Mouse (Mus musculus) T-helper 17 cell (primary cell): ENCODE results near the gene Gm10717.
"Not testable (repeated sequence)": the region's sequence is repeated elsewhere in the genome, so short reads cannot be mapped to it uniquely, and the experiment has no call there.

Experiments used
- in situ Hi-C, 2 experiments: fragments of 300-600 bp; cut with MboI, MseI; formaldehyde crosslinking; loops; 1 replicate in 1 of 2; 2 replicates in 1 of 2; pipeline ENCODE4 v1.15.1; 2025; ENCODE audit warnings: high pct_unique_total_duplicates in 2 of 2

The Gm10717 gene

DNA sequence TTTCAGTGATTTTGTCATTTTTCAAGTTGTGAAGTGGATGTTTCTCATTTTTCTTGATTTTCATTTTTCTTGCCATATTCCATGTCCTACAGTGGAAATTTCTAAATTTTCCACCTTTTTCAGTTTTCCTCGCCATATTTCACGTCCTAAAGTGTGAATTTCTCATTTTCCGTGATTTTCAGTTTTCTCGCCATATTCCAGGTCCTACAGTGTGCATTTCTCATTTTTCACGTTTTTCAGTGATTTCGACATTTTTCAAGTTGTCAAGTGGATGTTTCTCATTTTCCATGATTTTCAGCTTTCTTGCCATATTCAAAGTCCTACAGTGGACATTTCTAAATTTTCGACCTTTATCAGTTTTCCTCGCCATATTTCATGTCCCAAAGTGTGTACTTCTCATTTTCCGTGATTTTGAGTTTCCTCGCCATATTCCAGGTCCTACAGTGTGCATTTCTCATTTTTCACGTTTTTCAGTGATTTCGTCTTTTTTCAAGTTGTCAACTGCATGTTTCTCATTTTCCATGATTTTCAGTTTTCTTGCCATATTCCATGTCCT lies at the start of gene Gm10717:
TSS of gene Gm10717 (plus strand) at position 506 of the 556 bp plus-strand sequence.
- in situ Hi-C loops: loop anchor here in 1 of 2 experiments (5.0 kb wide), 1 partner anchor 87 kb away; no protein-coding TSS in a partner anchor

DNA sequence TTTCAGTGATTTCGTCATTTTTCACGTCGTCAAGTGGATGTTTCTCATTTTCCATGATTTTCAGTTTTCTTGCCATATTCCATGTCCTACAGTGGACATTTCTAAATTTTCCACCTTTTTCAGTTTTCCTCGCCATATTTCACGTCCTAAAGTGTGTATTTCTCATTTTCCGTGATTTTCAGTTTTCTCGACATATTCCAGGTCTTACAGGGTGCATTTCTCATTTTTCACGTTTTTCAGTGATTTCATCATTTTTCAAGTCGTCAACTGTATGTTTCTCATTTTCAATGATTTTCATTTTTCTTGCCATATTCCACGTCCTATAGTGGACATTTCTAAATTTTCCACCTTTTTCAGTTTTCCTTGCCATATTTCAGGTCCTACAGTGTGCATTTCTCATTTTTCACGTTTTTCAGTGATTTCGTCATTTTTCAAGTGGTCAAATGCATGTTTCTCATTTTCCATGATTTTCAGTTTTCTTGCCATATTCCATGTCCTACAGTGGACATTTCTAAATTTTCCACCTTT lies 24.7 kb upstream of the Gm10717 start, which contains the start of gene Gm10722:
TSS of gene Gm10722 (plus strand) at position 478 of the 528 bp plus-strand sequence.
- in situ Hi-C loops: not testable (repeated sequence)

DNA sequence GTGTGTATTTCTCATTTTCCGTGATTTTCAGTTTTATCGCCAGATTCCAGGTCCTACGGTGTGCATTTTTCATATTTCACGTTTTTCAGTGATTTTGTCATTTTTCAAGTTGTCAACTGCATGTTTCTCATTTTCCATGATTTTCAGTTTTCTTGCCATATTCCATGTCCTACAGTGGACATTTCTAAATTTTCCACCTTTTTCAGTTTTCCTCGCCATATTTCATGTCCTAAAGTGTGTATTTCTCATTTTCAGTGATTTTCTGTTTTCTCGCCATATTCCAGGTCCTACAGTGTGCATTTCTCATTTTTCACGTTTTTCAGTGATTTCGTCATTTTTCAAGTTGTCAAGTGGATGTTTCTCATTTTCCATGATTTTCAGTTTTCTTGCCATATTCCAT lies 24.2 kb upstream of the Gm10717 start:
- in situ Hi-C loops: not testable (repeated sequence)

DNA sequence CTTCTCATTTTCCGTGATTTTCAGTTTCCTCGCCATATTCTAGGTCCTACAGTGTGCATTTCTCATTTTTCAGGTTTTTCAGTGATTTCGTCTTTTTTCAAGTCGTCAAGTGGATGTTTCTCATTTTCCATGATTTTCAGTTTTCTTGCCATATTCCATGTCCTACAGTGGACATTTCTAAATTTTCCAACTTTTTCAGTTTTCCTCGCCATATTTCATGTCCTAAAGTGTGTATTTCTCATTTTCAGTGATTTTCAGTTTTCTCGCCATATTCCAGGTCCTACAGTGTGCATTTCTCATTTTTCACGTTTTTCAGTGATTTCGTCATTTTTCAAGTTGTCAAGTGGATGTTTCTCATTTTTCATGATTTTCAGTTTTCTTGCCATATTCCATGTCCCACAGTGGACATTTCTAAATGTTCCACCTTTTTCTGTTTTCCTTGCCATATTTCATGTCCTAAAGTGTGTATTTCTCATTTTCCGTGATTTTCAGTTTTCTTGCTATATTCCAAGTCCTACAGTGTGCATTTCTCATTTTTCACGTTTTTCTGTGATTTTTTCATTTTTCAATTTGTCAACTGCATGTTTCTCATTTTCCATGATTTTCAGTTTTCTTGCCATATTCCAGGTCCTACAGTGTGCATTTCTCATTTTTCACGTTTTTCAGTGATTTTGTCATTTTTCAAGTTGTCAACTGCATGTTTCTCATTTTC lies 23.1 kb upstream of the Gm10717 start:
- in situ Hi-C loops: not testable (repeated sequence)

DNA sequence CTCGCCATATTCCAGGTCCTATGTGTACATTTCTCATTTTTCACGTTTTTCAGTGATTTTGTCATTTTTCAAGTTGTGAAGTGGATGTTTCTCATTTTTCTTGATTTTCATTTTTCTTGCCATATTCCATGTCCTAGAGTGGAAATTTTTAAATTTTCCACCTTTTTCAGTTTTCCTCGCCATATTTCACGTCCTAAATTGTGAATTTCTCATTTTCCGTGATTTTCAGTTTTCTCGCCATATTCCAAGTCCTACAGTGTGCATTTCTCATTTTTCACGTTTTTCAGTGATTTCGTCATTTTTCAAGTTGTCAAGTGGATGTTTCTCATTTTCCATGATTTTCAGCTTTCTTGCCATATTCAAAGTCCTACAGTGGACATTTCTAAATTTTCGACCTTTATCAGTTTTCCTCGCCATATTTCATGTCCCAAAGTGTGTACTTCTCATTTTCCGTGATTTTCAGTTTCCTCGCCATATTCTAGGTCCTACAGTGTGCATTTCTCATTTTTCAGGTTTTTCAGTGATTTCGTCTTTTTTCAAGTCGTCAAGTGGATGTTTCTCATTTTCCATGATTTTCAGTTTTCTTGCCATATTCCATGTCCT lies 22.3 kb upstream of the Gm10717 start, which contains the start of gene Gm11168:
TSS of gene Gm11168 (plus strand) at position 553 of the 603 bp plus-strand sequence.
- in situ Hi-C loops: not testable (repeated sequence)

DNA sequence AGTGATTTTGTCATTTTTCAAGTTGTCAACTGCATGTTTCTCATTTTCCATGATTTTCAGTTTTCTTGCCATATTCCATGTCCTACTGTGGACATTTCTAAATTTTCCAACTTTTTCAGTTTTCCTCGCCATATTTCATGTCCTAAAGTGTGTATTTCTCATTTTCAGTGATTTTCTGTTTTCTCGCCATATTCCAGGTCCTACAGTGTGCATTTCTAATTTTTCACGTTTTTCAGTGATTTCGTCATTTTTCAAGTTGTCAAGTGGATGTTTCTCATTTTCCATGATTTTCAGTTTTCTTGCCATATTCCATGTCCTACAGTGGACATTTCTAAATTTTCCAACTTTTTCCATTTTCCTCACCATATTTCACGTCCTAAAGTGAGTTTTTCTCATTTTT lies 19.0 kb upstream of the Gm10717 start:
- in situ Hi-C loops: not testable (repeated sequence)

DNA sequence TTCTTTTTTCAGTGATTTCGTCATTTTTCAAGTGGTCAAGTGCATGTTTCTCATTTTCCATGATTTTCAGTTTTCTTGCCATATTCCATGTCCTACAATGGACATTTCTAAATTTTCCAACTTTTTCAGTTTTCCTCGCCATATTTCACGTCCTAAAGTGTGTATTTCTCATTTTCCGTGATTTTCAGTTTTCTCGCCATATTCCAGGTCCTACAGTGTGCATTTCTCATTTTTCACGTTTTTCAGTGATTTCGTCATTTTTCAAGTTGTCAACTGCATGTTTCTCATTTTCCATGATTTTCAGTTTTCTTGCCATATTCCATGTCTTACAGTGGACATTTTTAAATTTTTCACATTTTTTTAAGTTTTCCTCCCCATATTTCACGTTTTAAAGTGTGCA lies 18.6 kb upstream of the Gm10717 start:
- in situ Hi-C loops: not testable (repeated sequence)

DNA sequence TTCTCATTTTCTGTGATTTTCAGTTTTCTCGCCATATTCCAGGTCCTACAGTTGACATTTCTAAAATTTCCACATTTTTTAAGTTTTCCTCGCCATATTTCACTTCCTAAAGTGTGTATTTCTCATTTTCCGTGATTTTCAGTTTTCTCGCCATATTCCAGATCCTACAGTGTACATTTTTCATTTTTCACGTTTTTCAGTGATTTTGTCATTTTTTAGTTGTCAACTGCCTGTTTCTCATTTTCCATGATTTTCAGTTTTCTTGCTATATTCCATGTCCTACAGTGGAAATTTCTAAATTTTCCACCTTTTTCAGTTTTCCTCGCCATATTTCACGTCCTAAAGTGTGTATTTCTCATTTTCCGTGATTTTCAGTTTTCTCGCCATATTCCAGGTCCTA lies 17.9 kb upstream of the Gm10717 start:
- in situ Hi-C loops: not testable (repeated sequence)

DNA sequence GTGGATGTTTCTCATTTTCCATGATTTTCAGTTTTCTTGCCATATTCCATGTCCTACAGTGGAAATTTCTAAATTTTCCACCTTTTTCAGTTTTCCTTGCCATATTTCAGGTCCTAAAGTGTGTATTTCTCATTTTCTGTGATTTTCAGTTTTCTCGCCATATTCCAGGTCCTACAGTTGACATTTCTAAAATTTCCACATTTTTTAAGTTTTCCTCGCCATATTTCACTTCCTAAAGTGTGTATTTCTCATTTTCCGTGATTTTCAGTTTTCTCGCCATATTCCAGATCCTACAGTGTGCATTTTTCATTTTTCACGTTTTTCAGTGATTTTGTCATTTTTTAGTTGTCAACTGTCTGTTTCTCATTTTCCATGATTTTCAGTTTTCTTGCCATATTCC lies 15.9 kb upstream of the Gm10717 start:
- in situ Hi-C loops: not testable (repeated sequence)

DNA sequence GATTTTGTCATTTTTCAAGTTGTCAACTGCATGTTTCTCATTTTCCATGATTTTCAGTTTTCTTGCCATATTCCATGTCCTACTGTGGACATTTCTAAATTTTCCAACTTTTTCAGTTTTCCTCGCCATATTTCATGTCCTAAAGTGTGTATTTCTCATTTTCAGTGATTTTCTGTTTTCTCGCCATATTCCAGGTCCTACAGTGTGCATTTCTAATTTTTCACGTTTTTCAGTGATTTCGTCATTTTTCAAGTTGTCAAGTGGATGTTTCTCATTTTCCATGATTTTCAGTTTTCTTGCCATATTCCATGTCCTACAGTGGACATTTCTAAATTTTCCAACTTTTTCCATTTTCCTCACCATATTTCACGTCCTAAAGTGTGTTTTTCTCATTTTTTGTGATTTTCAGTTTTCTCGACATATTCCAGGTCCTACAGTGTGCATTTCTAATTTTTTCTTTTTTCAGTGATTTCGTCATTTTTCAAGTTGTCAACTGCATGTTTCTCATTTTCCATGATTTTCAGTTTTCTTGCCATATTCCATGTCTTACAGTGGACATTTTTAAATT lies 13.1 kb upstream of the Gm10717 start:
- in situ Hi-C loops: not testable (repeated sequence)

DNA sequence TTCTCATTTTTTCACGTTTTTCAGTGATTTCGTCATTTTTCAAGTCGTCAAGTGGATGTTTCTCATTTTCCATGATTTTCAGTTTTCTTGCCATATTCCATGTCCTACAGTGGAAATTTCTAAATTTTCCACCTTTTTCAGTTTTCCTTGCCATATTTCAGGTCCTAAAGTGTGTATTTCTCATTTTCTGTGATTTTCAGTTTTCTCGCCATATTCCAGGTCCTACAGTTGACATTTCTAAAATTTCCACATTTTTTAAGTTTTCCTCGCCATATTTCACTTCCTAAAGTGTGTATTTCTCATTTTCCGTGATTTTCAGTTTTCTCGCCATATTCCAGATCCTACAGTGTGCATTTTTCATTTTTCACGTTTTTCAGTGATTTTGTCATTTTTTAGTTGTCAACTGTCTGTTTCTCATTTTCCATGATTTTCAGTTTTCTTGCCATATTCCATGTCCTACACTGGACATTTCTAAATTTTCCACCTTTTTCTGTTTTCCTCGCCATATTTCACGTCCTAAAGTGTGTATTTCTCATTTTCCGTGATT lies 12.4 kb upstream of the Gm10717 start, which contains the start of gene Gm10721:
TSS of gene Gm10721 (plus strand) at position 408 of the 547 bp plus-strand sequence.
- in situ Hi-C loops: not testable (repeated sequence)

DNA sequence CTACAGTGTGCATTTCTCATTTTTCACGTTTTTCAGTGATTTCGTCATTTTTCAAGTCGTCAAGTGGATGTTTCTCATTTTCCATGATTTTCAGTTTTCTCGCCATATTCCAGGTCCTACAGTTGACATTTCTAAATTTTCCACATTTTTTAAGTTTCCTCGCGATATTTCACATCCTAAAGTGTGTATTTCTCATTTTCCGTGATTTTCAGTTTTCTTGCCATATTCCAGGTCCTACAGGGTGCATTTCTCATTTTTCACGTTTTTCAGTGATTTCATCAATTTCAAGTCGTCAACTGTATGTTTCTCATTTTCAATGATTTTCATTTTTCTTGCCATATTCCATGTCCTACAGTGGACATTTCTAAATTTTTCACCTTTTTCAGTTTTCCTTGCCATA lies 9.9 kb upstream of the Gm10717 start, which contains the start of gene Gm10720:
TSS of gene Gm10720 (plus strand) at position 301 of the 400 bp plus-strand sequence.
- in situ Hi-C loops: not testable (repeated sequence)

DNA sequence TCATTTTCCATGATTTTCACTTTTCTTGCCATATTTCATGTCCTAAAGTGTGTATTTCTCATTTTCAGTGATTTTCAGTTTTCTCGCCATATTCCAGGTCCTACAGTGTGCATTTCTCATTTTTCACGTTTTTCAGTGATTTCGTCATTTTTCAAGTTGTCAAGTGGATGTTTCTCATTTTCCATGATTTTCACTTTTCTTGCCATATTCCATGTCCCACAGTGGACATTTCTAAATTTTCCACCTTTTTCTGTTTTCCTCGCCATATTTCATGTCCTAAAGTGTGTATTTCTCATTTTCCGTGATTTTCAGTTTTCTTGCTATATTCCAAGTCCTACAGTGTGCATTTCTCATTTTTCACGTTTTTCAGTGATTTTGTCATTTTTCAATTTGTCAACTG lies 9.3 kb upstream of the Gm10717 start:
- in situ Hi-C loops: not testable (repeated sequence)

DNA sequence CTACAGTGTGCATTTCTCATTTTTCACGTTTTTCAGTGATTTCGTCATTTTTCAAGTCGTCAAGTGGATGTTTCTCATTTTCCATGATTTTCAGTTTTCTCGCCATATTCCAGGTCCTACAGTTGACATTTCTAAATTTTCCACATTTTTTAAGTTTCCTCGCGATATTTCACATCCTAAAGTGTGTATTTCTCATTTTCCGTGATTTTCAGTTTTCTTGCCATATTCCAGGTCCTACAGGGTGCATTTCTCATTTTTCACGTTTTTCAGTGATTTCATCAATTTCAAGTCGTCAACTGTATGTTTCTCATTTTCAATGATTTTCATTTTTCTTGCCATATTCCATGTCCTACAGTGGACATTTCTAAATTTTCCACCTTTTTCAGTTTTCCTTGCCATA lies 8.1 kb upstream of the Gm10717 start, which contains the start of gene Gm10719:
TSS of gene Gm10719 (plus strand) at position 301 of the 400 bp plus-strand sequence.
- in situ Hi-C loops: not testable (repeated sequence)

DNA sequence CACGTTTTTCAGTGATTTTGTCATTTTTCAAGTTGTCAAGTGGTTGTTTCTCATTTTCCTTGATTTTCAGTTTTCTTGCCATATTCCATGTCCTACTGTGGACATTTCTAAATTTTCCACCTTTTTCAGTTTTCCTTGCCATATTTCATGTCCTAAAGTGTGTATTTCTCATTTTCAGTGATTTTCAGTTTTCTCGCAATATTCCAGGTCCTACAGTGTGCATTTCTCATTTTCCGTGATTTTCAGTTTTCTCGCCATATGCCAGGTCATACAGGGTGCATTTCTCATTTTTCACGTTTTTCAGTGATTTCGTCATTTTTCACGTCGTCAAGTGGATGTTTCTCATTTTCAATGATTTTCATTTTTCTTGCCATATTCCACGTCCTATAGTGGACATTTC lies 6.3 kb upstream of the Gm10717 start:
- in situ Hi-C loops: not testable (repeated sequence)

DNA sequence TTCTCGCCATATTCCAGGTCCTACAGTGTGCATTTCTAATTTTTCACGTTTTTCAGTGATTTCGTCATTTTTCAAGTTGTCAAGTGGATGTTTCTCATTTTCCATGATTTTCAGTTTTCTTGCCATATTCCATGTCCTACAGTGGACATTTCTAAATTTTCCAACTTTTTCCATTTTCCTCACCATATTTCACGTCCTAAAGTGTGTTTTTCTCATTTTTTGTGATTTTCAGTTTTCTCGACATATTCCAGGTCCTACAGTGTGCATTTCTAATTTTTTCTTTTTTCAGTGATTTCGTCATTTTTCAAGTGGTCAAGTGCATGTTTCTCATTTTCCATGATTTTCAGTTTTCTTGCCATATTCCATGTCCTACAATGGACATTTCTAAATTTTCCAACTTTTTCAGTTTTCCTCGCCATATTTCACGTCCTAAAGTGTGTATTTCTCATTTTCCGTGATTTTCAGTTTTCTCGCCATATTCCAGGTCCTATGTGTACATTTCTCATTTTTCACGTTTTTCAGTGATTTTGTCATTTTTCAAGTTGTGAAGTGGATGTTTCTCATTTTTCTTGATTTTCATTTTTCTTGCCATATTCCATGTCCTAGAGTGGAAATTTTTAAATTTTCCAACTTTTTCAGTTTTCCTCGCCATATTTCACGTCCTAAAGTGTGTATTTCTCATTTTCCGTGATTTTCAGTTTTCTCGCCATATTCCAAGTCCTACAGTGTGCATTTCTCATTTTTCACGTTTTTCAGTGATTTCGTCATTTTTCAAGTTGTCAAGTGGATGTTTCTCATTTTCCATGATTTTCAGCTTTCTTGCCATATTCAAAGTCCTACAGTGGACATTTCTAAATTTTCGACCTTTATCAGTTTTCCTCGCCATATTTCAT lies 5.1 kb upstream of the Gm10717 start:
- in situ Hi-C loops: not testable (repeated sequence)

DNA sequence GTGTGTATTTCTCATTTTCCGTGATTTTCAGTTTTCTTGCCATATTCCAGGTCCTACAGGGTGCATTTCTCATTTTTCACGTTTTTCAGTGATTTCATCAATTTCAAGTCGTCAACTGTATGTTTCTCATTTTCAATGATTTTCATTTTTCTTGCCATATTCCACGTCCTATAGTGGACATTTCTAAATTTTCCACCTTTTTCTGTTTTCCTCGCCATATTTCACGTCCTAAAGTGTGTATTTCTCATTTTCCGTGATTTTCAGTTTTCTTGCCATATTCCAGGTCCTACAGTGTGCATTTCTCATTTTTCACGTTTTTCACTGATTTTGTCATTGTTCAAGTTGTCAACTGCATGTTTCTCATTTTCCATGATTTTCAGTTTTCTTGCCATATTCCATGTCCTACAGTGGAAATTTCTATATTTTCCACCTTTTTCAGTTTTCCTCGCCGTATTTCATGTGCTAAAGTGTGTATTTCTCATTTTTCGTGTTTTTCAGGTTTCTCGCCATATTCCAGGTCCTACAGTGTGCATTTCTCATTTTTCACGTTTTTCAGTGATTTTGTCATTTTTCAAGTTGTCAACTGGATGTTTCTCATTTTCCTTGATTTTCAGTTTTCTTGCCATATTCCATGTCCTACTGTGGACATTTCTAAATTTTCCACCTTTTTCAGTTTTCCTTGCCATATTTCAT lies 2.8 kb upstream of the Gm10717 start:
- in situ Hi-C loops: not testable (repeated sequence)

DNA sequence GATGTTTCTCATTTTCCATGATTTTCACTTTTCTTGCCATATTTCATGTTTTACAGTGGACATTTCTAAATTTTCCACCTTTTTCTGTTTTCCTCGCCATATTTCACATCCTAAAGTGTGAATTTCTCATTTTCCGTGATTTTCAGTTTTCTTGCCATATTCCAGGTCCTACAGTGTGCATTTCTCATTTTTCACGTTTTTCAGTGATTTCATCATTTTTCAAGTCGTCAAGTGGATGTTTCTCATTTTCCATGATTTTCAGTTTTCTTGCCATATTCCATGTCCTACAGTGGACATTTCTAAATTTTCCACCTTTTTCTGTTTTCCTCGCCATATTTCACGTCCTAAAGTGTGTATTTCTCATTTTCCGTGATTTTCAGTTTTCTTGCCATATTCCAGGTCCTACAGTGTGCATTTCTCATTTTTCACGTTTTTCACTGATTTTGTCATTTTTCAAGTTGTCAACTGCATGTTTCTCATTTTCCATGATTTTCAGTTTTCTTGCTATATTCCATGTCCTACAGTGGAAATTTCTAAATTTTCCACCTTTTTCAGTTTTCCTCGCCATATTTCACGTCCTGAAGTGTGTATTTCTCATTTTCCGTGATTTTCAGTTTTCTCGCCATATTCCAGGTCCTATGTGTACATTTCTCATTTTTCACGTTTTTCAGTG lies 1.8 kb upstream of the Gm10717 start, which contains the start of gene Gm10718:
TSS of gene Gm10718 (plus strand) at position 236 of the 673 bp plus-strand sequence.
- in situ Hi-C loops: not testable (repeated sequence)
